Mouse (Mus musculus) kidney, adult 18-20 months (tissue): Measurements from ENCODE around the gene Elobl.
"Not testable (repeated sequence)": the region's sequence is repeated elsewhere in the genome, so short reads cannot be mapped to it uniquely, and the experiment has no call there.

Source experiments
- DNase-seq: peaks from one replicate; pipeline ENCODE4 v3.0.0; 2021

The Elobl gene

DNA sequence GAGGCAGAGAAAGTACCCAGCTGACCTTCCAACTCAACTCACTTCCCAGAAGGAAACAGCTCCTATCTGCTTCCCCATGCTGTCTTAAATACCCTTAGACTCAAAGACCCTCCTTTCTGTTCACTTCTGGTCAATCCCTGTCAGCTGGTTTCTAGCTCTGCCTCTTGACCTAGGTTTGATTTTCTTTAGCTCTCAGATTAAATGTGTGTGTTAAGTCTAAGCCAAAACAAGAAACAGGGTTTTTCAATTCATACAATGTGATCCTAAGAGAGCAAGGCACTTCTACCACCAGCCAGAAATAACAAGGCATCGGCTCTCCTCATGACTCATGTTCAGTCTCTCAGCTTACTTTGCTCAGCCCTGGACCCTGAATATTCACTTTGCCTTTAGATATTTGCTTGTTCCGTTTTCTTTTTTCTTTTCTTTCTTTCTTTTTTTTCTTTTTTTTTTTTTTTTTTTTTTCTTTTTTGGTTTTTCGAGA lies at the start of gene Elobl:
Elobl (minus strand) TSS at position 51 of the 481 bp plus-strand sequence.
- no peak for DNase-seq

DNA sequence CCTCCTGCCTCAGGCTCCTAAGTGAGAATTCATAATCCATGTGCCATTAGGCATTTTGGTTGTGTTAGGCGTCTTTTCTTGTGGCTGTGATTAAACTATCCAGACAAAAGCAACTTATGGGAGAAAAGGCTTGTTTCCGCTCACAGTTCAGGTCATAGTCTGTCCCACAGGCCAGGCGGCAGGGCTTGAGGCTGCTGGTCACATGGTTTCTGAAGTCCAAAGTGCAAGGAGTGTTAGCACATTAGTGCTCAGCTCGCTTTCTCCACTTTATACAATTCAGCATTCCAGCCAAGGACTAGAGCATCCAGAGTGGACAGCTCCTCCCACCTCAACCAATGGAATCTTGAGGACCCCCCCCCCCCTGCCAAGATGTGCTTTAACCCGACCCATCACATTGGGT lies 45.5 kb upstream of the Elobl start:
- peak; percentile 72 for DNase-seq

GRCm38 (mm10) chr11:89009496-89009895 lies 42.8 kb upstream of the Elobl start:
- DNase-seq = no peak

- DNase-seq = no peak
Measured at GRCm38 (mm10) chr11:89009066-89009465, 42.3 kb upstream of the Elobl start.

DNA sequence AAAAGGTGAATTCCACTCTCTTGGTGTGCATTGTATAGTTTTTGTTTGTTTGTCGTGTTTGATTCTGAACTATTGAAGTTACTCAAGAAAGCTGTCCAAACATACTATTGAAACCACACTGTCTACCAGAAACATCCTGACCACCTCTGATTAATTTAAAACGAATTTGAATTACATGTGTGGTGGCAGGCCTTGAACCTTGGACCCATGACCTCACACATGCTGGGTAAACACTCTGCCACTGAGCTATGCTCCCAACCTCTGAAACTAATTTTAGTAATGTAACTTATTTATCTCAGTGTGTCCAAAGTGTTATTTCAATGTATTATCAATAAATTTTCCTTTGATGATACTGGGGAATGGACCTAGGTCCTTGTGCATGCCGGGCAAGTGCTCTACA lies 40.9 kb upstream of the Elobl start:
- no peak for DNase-seq

GRCm38 (mm10) chr11:89006404-89006803 lies 39.7 kb upstream of the Elobl start:
- DNase-seq = no peak

GRCm38 (mm10) chr11:89005473-89005872 lies 38.7 kb upstream of the Elobl start:
- no peak for DNase-seq

DNA sequence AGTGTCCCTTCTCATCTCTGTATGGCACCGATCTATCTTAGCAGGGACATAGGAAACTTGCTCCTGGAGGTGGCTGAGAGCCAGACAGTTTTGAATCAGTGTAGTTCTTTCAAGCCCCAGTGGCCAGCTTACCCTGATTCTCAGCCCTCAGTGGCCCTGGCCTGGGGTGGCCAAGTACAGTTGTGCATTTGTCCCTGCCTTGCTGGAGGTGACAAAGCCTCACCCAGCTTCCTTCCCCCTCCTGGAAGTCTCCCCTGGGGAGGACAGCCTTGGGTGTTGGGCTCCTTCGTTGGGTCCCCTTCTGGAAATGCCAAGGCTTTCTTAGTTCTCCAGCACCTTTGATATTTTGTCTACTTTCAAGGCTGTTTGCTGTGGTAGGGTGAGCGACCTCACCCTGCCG lies 37.0 kb upstream of the Elobl start:
- peak; percentile 31 for DNase-seq

DNA sequence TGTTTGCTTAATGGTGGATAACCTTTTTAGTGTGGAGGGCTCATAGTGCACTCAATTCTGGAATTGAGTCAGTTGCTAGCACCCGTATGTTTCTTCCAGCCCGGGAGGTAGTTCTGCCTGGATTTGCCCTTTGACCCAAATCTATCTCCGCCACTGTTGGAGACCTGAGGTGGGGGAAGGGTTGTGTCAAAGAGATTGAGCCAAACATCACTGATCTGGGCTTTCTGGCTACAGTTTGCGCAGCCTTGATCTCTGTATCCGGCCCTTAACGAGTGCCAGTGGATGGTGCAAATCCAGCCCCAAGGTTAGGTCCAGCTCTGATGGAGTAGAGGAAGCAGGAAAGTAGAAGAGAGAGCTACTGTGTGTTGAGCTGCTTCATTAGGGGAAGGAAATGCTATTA lies 36.3 kb upstream of the Elobl start:
- DNase-seq = peak; percentile 40

DNA sequence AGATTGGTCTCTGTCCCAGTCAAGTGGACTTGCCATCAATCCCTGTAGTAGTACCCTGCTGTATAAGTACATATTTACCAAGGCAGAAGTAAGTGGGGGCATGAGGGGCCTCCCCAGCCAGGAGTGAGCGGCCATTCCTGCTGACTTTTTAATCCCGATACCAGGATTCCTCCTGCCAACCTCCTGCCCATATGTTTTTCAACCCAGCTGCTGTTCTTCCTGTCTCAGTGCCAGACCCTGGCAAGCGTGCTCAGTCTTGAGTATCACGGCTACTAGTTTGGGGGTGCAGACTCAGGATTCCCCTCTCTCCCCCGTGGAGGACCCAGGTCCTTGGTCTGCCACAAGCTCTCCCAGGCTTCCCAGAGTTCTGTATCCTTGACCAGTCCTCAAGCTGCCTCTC lies 35.9 kb upstream of the Elobl start:
- peak; percentile 38 for DNase-seq

GRCm38 (mm10) chr11:89002068-89002467 lies 35.3 kb upstream of the Elobl start:
- no peak for DNase-seq

DNA sequence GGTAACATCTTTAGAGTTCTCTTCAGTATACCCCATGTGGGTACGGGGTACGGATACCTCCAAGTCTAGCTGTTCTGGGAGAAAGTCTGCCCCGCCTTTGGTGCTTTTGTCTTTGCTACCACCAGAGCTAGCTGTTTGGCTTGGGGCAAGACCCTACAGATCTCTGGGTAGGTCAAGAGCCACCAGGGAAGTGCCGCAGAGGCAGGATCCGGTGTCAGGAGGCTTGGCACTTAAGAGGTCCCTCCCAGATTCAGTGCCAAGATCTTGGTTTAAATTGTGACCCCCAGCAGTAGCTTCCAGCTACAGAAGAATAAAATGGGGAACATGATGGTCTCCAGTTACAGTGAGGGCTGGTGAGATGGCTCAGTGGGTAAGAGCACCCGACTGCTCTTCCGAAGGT lies 34.8 kb upstream of the Elobl start:
- no peak for DNase-seq

- DNase-seq = no peak
Measured at GRCm38 (mm10) chr11:89000527-89000819, 33.7 kb upstream of the Elobl start.

GRCm38 (mm10) chr11:88999723-89000526 lies 33.2 kb upstream of the Elobl start:
- DNase-seq = peak; percentile 54

GRCm38 (mm10) chr11:88998974-88999722 lies 32.4 kb upstream of the Elobl start, which contains the start of gene Trim25:
Gene Trim25, plus strand, starts transcription at chr11:88999376.
- DNase-seq = peak; percentile 96

DNA sequence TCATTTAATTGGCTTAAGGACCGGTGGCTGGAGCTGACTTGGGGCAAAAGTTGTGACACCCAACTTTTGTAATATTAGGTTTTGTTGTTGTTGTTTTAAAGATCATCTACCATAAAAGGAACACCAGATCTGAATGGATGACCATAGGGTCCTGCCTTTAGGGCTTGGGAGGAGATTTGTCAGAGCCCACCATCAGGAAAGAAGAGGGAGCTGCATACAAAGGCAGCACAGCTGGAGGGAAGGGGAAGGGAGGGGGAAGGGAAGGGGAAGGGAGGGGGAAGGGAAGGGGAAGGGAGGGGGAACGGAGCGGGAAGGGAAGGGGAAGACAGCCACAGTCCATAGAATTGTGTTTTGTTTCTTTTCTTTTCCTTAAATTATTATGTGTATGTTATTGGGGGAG lies 31.7 kb upstream of the Elobl start:
- DNase-seq = no peak

DNA sequence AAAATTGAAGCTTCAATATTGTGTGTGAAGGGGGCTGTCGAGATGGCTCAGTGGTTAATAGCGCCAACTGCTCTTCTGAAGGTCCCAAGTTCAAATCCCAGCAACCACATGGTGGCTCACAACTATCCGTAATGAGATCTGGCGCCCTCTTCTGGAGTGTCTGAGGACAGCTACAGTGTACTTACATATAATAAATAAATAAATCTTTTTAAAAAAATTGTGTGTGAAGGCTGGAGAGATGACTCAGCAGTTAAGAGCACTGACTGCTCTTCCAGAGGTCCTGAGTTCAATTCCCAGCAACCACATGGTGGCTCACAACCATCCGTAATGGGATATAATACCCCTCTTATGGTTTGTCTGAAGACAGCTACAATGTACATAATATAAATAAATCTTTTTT lies 30.6 kb upstream of the Elobl start:
- not testable (repeated sequence) for DNase-seq

- DNase-seq = no peak
Measured at GRCm38 (mm10) chr11:88996427-88996826, 29.7 kb upstream of the Elobl start.

DNA sequence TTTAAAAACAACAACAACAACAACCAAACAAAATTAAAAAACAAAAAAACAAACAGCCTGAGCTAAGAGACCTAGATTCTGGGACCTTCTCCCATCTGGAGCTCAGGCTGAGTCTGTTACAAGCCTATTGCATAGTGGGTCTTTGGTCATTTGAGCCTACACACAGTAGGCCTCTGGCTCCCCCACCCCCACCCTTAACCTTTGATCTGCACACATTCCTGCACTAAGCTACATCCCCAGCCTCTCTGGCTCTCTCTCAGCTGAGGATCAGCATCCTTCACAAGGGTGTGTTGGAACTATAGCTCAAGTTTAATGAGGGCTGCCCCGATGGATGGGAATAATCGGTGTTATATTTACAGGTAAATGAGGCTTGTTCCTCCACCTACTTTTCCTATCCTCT lies 28.9 kb upstream of the Elobl start:
- no peak for DNase-seq

DNA sequence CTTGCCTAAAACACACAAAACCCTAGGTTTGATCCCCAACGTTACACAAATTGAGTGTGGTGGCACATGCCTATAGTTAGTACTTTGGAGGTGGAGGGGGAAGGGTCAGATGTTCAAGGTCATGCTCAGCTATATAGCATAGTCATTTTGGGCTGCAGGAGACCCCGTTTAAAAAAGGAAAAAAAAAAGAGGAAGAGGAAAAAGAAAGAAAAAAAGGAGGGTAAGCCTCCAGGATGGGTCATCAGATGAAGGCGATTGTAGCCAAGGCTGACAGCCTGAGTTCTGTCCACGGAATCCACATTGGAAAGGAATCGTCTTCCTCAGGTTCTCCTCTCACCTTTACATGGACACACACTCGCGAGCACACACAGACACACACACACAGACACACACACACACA lies 27.8 kb upstream of the Elobl start:
- no peak for DNase-seq

DNA sequence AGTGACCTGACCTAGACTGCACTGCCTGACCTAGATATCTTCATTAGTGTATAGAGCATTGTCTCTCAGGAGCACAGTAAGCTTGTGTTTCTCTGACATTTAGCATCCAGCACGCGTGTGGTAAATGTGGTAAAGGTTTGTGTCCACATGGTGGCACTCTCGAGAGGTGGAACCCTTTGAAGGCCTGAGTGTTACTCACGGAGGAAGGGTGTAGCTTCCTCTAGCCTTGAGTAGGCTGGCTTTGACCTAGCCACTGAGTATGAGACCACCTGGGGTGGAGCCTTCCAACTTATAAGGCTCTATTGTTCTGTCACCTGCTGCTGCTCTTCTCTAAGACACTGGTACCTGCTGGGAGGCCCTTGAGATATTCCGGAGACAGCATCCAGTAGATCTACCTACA lies 26.9 kb upstream of the Elobl start:
- peak; percentile 78 for DNase-seq

GRCm38 (mm10) chr11:88993186-88993585 lies 26.5 kb upstream of the Elobl start:
- no peak for DNase-seq

- no peak for DNase-seq
Measured at GRCm38 (mm10) chr11:88989530-88989929, 22.8 kb upstream of the Elobl start.

GRCm38 (mm10) chr11:88988956-88989355 lies 22.2 kb upstream of the Elobl start:
- no peak for DNase-seq
